Mouse (Mus musculus) ES-E14 (cell line): Measurements from ENCODE around the gene Apoc1. TPM values are rescaled to one million over a fixed set of nuclear protein-coding genes. Genes with fewer than 3 reads are reported as not detected.

Experiments
- DNase-seq: peaks from one replicate; pipeline ENCODE4 v3.0.0-alpha.2; 2013; ENCODE audit warnings: low read depth, low spot score
- H3K27ac ChIP-seq: 2 replicates; pipeline ENCODE4 v1.5.1; 2012; ENCODE audit warnings: low read depth, mild to moderate bottlenecking, low read length, moderate library complexity, mixed read lengths; ENCODE audit not compliant: poor library complexity, insufficient read depth, severe bottlenecking
- H3K36me3 ChIP-seq: 2 replicates; pipeline ENCODE4 v1.6.1; 2012; ENCODE audit warnings: mild to moderate bottlenecking, low read length, moderate library complexity, mixed read lengths; ENCODE audit not compliant: control insufficient read depth, poor library complexity, insufficient read depth, severe bottlenecking
- H3K4me1 ChIP-seq, 2 experiments: fragments of 150-350 bp in 1 of 2; sonication (generic) in 1 of 2; 2 replicates each; pipeline ENCODE4 v1.6.1; 2012; ENCODE audit warnings: low read length in 2 of 2, mild to moderate bottlenecking in 1 of 2, mixed read lengths in 1 of 2; ENCODE audit not compliant: control insufficient read depth in 2 of 2, insufficient read depth in 2 of 2, poor library complexity in 1 of 2
- H3K4me3 ChIP-seq, 2 experiments: fragments of 150-350 bp in 1 of 2; sonication (generic) in 1 of 2; 2 replicates each; pipeline ENCODE4 v1.5.1; 2012; ENCODE audit warnings: low read length in 2 of 2, low read depth in 1 of 2, mild to moderate bottlenecking in 1 of 2, mixed read lengths in 1 of 2; ENCODE audit not compliant: insufficient read depth in 1 of 2, poor library complexity in 1 of 2, severe bottlenecking in 1 of 2
- H3K9ac ChIP-seq: 2 replicates; pipeline ENCODE4 v1.6.1; 2012; ENCODE audit warnings: low read depth, mild to moderate bottlenecking, low read length, mixed read lengths; ENCODE audit not compliant: poor library complexity, insufficient read depth, severe bottlenecking
- H3K9me3 ChIP-seq: fragments of 150-350 bp; sonication (generic); 2 replicates; pipeline ENCODE4 v1.6.1; 2012; ENCODE audit warnings: low read depth, mild to moderate bottlenecking, low read length; ENCODE audit not compliant: control insufficient read depth, insufficient read depth
- CHD2 ChIP-seq: IDR thresholded peaks from 2 replicates; pipeline ENCODE4 v1.6.1; 2014; ENCODE audit warnings: mild to moderate bottlenecking, low read depth, low read length, inconsistent platforms
- HCFC1 ChIP-seq: IDR thresholded peaks from 2 replicates; pipeline ENCODE4 v1.6.1; 2012; ENCODE audit warnings: low read length, inconsistent platforms, borderline replicate concordance; ENCODE audit not compliant: insufficient read depth
- MAFK ChIP-seq: IDR thresholded peaks from 2 replicates; pipeline ENCODE4 v1.6.1; 2014; ENCODE audit warnings: mild to moderate bottlenecking, low read depth, low read length, inconsistent platforms; ENCODE audit not compliant: insufficient read depth
- ZC3H11A ChIP-seq: IDR thresholded peaks from 2 replicates; pipeline ENCODE4 v1.6.1; 2012; ENCODE audit warnings: low read depth, mild to moderate bottlenecking, inconsistent platforms, low read length, borderline replicate concordance
- ZNF384 ChIP-seq: IDR thresholded peaks from 2 replicates; pipeline ENCODE4 v1.6.1; 2012; ENCODE audit warnings: low read depth, low read length, inconsistent platforms
- in situ Hi-C, 2 experiments: fragments of 600-800 bp; cut with MboI; formaldehyde crosslinking; loops; one replicate each; pipeline ENCODE4 v1.15.1; 2025; ENCODE audit warnings: low sequenced_read_pairs in 2 of 2, inconsistent platforms in 1 of 2; ENCODE audit not compliant: unreplicated experiment in 2 of 2
- total RNA-seq: library from RNA; depleted of rRNA; stranded (reverse); fragments of 300-350 nt; gene quantifications from 2 replicates; pipeline ENCODE4 v1.2.3, GENCODE M21; 2012

The Apoc1 gene
- total RNA-seq, 1 experiment, result 72.3 TPM

DNA sequence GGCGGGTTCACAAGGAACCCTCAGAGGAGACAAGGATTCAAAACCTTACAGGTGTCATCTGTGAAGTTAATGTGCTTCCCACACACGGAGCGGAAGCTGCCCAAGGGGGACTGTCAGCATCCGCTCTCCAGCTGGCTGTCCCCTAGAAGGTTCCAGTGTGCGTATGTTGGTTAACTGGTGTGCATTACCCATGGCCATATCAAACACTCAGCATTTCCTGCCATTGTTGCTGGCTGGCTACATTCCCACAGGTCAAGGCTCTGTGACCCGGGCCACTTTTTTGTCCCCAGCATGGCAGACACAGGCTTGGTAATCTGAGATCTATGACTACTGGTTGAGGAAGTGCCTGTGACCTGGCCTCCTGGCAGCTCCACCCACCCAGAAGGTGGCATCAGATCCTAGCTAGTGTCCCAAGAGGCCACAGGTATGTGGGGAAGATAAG is 30.3 kb upstream of the Apoc1 start:
- H3K36me3 ChIP-seq, result peaks cover 49% of the 10 kb centered on the region
- H3K9ac ChIP-seq, result 0 out of 2 replicates have a peak overlapping the region, but pooled peaks have one; percentile 13
- TF ChIP-seq ZC3H11A, result no peak
- TF ChIP-seq MAFK, result no peak
- TF ChIP-seq ZNF384, result no peak
- TF ChIP-seq CHD2, result no peak
- no peak for TF ChIP-seq HCFC1
- H3K27ac ChIP-seq, result no peak overlapping the region
- in situ Hi-C loops, result no loop called here
- no peak overlapping the region for H3K4me3 ChIP-seq
- peaks cover 0 to 19% of the 10 kb centered on the region in 2 experiments; a peak in 1 of 4 replicates for H3K4me1 ChIP-seq
- no peaks in the 10 kb centered on the region for H3K9me3 ChIP-seq
- no peak for DNase-seq

GRCm38 (mm10) chr7:19719200-19719599 is 26.7 kb upstream of the Apoc1 start:
- no peak overlapping the region for H3K9ac ChIP-seq
- no peaks in the 10 kb centered on the region for H3K9me3 ChIP-seq
- DNase-seq, result no peak
- H3K4me1 ChIP-seq, result peaks cover 0 to 16% of the 10 kb centered on the region in 2 experiments; a peak in 1 of 4 replicates
- in situ Hi-C loops, result no loop called here
- TF ChIP-seq MAFK (no peak), CHD2 (no peak), ZNF384 (no peak), HCFC1 (no peak), ZC3H11A (no peak)
- no peak overlapping the region for H3K4me3 ChIP-seq
- no peak overlapping the region for H3K27ac ChIP-seq
- peaks cover 26% of the 10 kb centered on the region for H3K36me3 ChIP-seq

GRCm38 (mm10) chr7:19718297-19718952 is 26.0 kb upstream of the Apoc1 start:
- H3K9ac ChIP-seq, result no peak overlapping the region
- DNase-seq, result no peak
- no peak for TF ChIP-seq HCFC1
- no peak for TF ChIP-seq CHD2
- TF ChIP-seq ZC3H11A, result no peak
- peak; percentile 76 for TF ChIP-seq MAFK
- no peak for TF ChIP-seq ZNF384
- in situ Hi-C loops, result no loop called here
- H3K36me3 ChIP-seq, result peaks cover 28% of the 10 kb centered on the region
- no peak overlapping the region for H3K27ac ChIP-seq
- H3K4me3 ChIP-seq, result no peak overlapping the region
- no peaks in the 10 kb centered on the region for H3K9me3 ChIP-seq
- H3K4me1 ChIP-seq, result peaks cover 0 to 20% of the 10 kb centered on the region in 2 experiments; a peak in 1 of 4 replicates

GRCm38 (mm10) chr7:19717346-19717745 is 24.9 kb upstream of the Apoc1 start:
- TF ChIP-seq MAFK (no peak), ZC3H11A (no peak), CHD2 (no peak), HCFC1 (no peak), ZNF384 (no peak)
- in situ Hi-C loops, result no loop called here

GRCm38 (mm10) chr7:19716822-19717221 is 24.4 kb upstream of the Apoc1 start:
- no peak for TF ChIP-seq MAFK
- no peak for TF ChIP-seq HCFC1
- no peak for TF ChIP-seq ZC3H11A
- no peak for TF ChIP-seq CHD2
- TF ChIP-seq ZNF384, result no peak
- H3K9me3 ChIP-seq, result no peaks in the 10 kb centered on the region
- no peak overlapping the region; the same call in 1 of the 2 replicates for H3K9ac ChIP-seq
- peak overlapping the region in 1 of 2 experiments; percentile 81; a peak in 2 of 4 replicates for H3K4me3 ChIP-seq
- in situ Hi-C loops, result no loop called here
- H3K4me1 ChIP-seq, result peaks cover 0 to 15% of the 10 kb centered on the region in 2 experiments; a peak in 1 of 4 replicates
- H3K27ac ChIP-seq, result peak overlapping the region; percentile 14; the same call in 1 of the 2 replicates
- DNase-seq, result no peak
- H3K36me3 ChIP-seq, result peaks cover 35% of the 10 kb centered on the region

More at GRCm38 (mm10) chr7:19717346-19717745, 24.9 kb upstream of the Apoc1 start:
- Histone ChIP-seq H3K27ac (no peak overlapping the region), H3K4me3 (no peak overlapping the region), H3K9ac (no peak overlapping the region), H3K4me1 (peaks cover 0 to 15% of the 10 kb centered on the region in 2 experiments; a peak in 1 of 4 replicates), H3K36me3 (peaks cover 30% of the 10 kb centered on the region), H3K9me3 (no peaks in the 10 kb centered on the region)
- DNase-seq, result no peak
